Mouse (Mus musculus) MEL (cell line): ENCODE results near the gene Fkbp10. TPM values are rescaled to one million over a fixed set of nuclear protein-coding genes. Genes with fewer than 3 reads are reported as not detected.
A peak's percentile ranks its signal among the peaks of the same experiment; 100 is the strongest.

Experiments
- DNase-seq: peaks from one replicate; pipeline ENCODE4 v3.0.0; 2011; ENCODE audit warnings: low read depth, low spot score
- H3K27ac ChIP-seq: 2 replicates; pipeline ENCODE4 v1.5.1; 2012; ENCODE audit warnings: low read depth, mild to moderate bottlenecking, control low read depth, low read length, moderate library complexity; ENCODE audit not compliant: control insufficient read depth
- H3K27me3 ChIP-seq, 2 experiments: fragments of 150-350 bp in 1 of 2; sonication (generic) in 1 of 2; 2 replicates each; pipeline ENCODE4 v1.6.1; 2012; ENCODE audit warnings: low read length in 2 of 2, mild to moderate bottlenecking in 2 of 2, improper control_type of control experiment in 1 of 2, moderate library complexity in 1 of 2; ENCODE audit not compliant: insufficient read depth in 2 of 2, control insufficient read depth in 1 of 2
- H3K36me3 ChIP-seq, 2 experiments: 2 replicates each; pipeline ENCODE4 v1.6.1; 2012 to 2014; ENCODE audit warnings: low read length in 2 of 2, improper control_type of control experiment in 1 of 2, inconsistent platforms in 1 of 2, mild to moderate bottlenecking in 1 of 2; ENCODE audit not compliant: insufficient read depth in 2 of 2, control insufficient read depth in 1 of 2
- H3K4me1 ChIP-seq, 2 experiments: fragments of 150-350 bp in 1 of 2; sonication (generic) in 1 of 2; 2 replicates each; pipeline ENCODE4 v1.6.1; 2012; ENCODE audit warnings: low read length in 2 of 2, improper control_type of control experiment in 1 of 2, mild to moderate bottlenecking in 1 of 2; ENCODE audit not compliant: insufficient read depth in 2 of 2, control insufficient read depth in 1 of 2
- H3K4me3 ChIP-seq, 2 experiments: fragments of 150-350 bp in 1 of 2; sonication (generic) in 1 of 2; 2 replicates each; pipeline ENCODE4 v1.5.1; 2012; ENCODE audit warnings: low read depth in 2 of 2, low read length in 2 of 2, mild to moderate bottlenecking in 2 of 2, moderate library complexity in 2 of 2, control low read depth in 1 of 2, improper control_type of control experiment in 1 of 2; ENCODE audit not compliant: control insufficient read depth in 1 of 2, insufficient read depth in 1 of 2
- H3K79me2 ChIP-seq: 2 replicates; pipeline ENCODE4 v1.6.1; 2012; ENCODE audit warnings: mild to moderate bottlenecking, low read length, moderate library complexity; ENCODE audit not compliant: control insufficient read depth, poor library complexity, insufficient read depth
- H3K9ac ChIP-seq: 2 replicates; pipeline ENCODE4 v1.6.1; 2012; ENCODE audit warnings: low read depth, mild to moderate bottlenecking, control low read depth, low read length, moderate library complexity; ENCODE audit not compliant: control insufficient read depth, poor library complexity, severe bottlenecking
- H3K9me3 ChIP-seq: fragments of 150-350 bp; sonication (generic); replicated peaks from 2 replicates; pipeline ENCODE4 v1.6.1; 2012; ENCODE audit warnings: mild to moderate bottlenecking, low read length, improper control_type of control experiment, moderate library complexity; ENCODE audit not compliant: insufficient read depth
- BHLHE40 ChIP-seq: IDR thresholded peaks from 2 replicates; pipeline ENCODE4 v1.6.1; 2012; ENCODE audit warnings: low read depth, mild to moderate bottlenecking, inconsistent platforms, low read length, improper control_type of control experiment, borderline replicate concordance
- CHD1 ChIP-seq: IDR thresholded peaks from 2 replicates; pipeline ENCODE4 v1.6.1; 2012; ENCODE audit warnings: low read depth, mild to moderate bottlenecking, inconsistent platforms, low read length, improper control_type of control experiment
- CHD2 ChIP-seq: IDR thresholded peaks from 2 replicates; pipeline ENCODE4 v1.6.1; 2011; ENCODE audit warnings: low read length, improper control_type of control experiment
- E2F4 ChIP-seq: IDR thresholded peaks from 2 replicates; pipeline ENCODE4 v1.6.1; 2011; ENCODE audit warnings: low read depth, low read length, improper control_type of control experiment, borderline replicate concordance
- EP300 ChIP-seq, 2 experiments: IDR thresholded peaks; 2 replicates each; pipeline ENCODE4 v1.6.1; 2011; ENCODE audit warnings: improper control_type of control experiment in 2 of 2, low read length in 2 of 2, low read depth in 1 of 2, mild to moderate bottlenecking in 1 of 2
- ETS1 ChIP-seq: IDR thresholded peaks from 2 replicates; pipeline ENCODE4 v1.6.1; 2012; ENCODE audit warnings: low read depth, mild to moderate bottlenecking, inconsistent platforms, low read length, improper control_type of control experiment, moderate library complexity
- GATA1 ChIP-seq: IDR thresholded peaks from 2 replicates; pipeline ENCODE4 v1.6.1; 2011; ENCODE audit warnings: low read depth, low read length, improper control_type of control experiment
- JUND ChIP-seq: IDR thresholded peaks from 2 replicates; pipeline ENCODE4 v1.6.1; 2011; ENCODE audit warnings: low read depth, mild to moderate bottlenecking, improper control_type of control experiment, low read length
- MAFK ChIP-seq: IDR thresholded peaks from 2 replicates; pipeline ENCODE4 v1.6.1; 2011; ENCODE audit warnings: low read depth, mild to moderate bottlenecking, low read length, improper control_type of control experiment, borderline replicate concordance
- MAX ChIP-seq: IDR thresholded peaks from 2 replicates; pipeline ENCODE4 v1.6.1; 2011; ENCODE audit warnings: low read length, improper control_type of control experiment
- MAZ ChIP-seq: IDR thresholded peaks from 2 replicates; pipeline ENCODE4 v1.6.1; 2012; ENCODE audit warnings: low read depth, mild to moderate bottlenecking, inconsistent platforms, low read length, improper control_type of control experiment
- MEF2A ChIP-seq: IDR thresholded peaks from 2 replicates; pipeline ENCODE4 v1.6.1; 2014; ENCODE audit warnings: low read depth, mild to moderate bottlenecking, inconsistent platforms, low read length, improper control_type of control experiment; ENCODE audit not compliant: poor library complexity, insufficient replicate concordance, severe bottlenecking; ENCODE audit errors: extremely low read depth
- MXI1 ChIP-seq: IDR thresholded peaks from 2 replicates; pipeline ENCODE4 v1.6.1; 2011; ENCODE audit warnings: mild to moderate bottlenecking, low read depth, low read length, improper control_type of control experiment
- MYB ChIP-seq: IDR thresholded peaks from 2 replicates; pipeline ENCODE4 v1.6.1; 2011; ENCODE audit warnings: mild to moderate bottlenecking, low read depth, low read length, improper control_type of control experiment
- POLR2A ChIP-seq, 2 experiments: IDR thresholded peaks; 2 replicates each; pipeline ENCODE4 v1.6.1; 2011 to 2012; ENCODE audit warnings: low read length in 2 of 2, mild to moderate bottlenecking in 2 of 2, control low read depth in 1 of 2, improper control_type of control experiment in 1 of 2, low read depth in 1 of 2, moderate library complexity in 1 of 2; ENCODE audit not compliant: control insufficient read depth in 1 of 2, insufficient read depth in 1 of 2, poor library complexity in 1 of 2
- POLR2AphosphoS2 ChIP-seq: IDR thresholded peaks from 2 replicates; pipeline ENCODE4 v1.6.1; 2011; ENCODE audit warnings: low read length, improper control_type of control experiment
- RAD21 ChIP-seq: IDR thresholded peaks from 2 replicates; pipeline ENCODE4 v1.6.1; 2011; ENCODE audit warnings: mild to moderate bottlenecking, low read depth, low read length, improper control_type of control experiment
- SIN3A ChIP-seq: IDR thresholded peaks from 2 replicates; pipeline ENCODE4 v1.6.1; 2012; ENCODE audit warnings: low read length, improper control_type of control experiment, inconsistent platforms
- TAL1 ChIP-seq: IDR thresholded peaks from 2 replicates; pipeline ENCODE4 v1.6.1; 2012; ENCODE audit warnings: mild to moderate bottlenecking, inconsistent platforms, low read length, moderate library complexity, mixed read lengths
- TBP ChIP-seq: IDR thresholded peaks from 2 replicates; pipeline ENCODE4 v1.8.0; 2011; ENCODE audit warnings: low read depth, low read length, improper control_type of control experiment
- TCF12 ChIP-seq: IDR thresholded peaks from 2 replicates; pipeline ENCODE4 v1.6.1; 2014; ENCODE audit warnings: low read depth, mild to moderate bottlenecking, inconsistent platforms, low read length, improper control_type of control experiment, moderate library complexity
- USF2 ChIP-seq, 2 experiments: IDR thresholded peaks; 2 replicates each; pipeline ENCODE4 v1.6.1; 2011 to 2012; ENCODE audit warnings: improper control_type of control experiment in 2 of 2, low read length in 2 of 2, borderline replicate concordance in 1 of 2, inconsistent platforms in 1 of 2, low read depth in 1 of 2, mild to moderate bottlenecking in 1 of 2; ENCODE audit not compliant: insufficient read depth in 1 of 2
- ZKSCAN1 ChIP-seq: IDR thresholded peaks from 2 replicates; pipeline ENCODE4 v1.6.1; 2012; ENCODE audit warnings: low read depth, mild to moderate bottlenecking, inconsistent platforms, low read length, improper control_type of control experiment, moderate library complexity
- ZNF384 ChIP-seq: IDR thresholded peaks from 2 replicates; pipeline ENCODE4 v1.6.1; 2012; ENCODE audit warnings: low read depth, mild to moderate bottlenecking, inconsistent platforms, low read length, improper control_type of control experiment
- polyA plus RNA-seq, 2 experiments: library from polyadenylated mRNA; stranded (reverse) in 1 of 2; unstranded in 1 of 2; fragments of >175 nt in 1 of 2; fragments of >200 nt in 1 of 2; gene quantifications; 2 replicates each; pipeline versions ENCODE4 v1.2.1 to v1.2.4; 2012; ENCODE audit warnings: low replicate concordance in 2 of 2, low read depth in 1 of 2; ENCODE audit not compliant: insufficient read length in 2 of 2, insufficient read depth in 1 of 2, missing spikeins in 1 of 2
- total RNA-seq: library from RNA; depleted of rRNA; stranded (reverse); fragments of 300-350 nt; gene quantifications from 2 replicates; pipeline ENCODE4 v1.2.3, GENCODE M21; 2012

The Fkbp10 gene
- total and polyA plus RNA-seq, 3 experiments: 0.19 to 0.28 TPM; not detected in 1

- no peak for TF ChIP-seq POLR2AphosphoS2
- TF ChIP-seq TAL1: no peak
Observed at GRCm38 (mm10) chr11:100400842-100401241, 14.7 kb upstream of the Fkbp10 start (continued).

GRCm38 (mm10) chr11:100402240-100402639, 13.3 kb upstream of the Fkbp10 start:
- peak; percentile 75 for DNase-seq
- H3K9ac ChIP-seq: peak overlapping the region; percentile 28
- peak overlapping the region; percentile 15 to 26 for H3K4me3 ChIP-seq
- peaks cover 0 to 27% of the 10 kb centered on the region in 2 experiments; a peak in 2 of 4 replicates for H3K36me3 ChIP-seq
- H3K9me3 ChIP-seq: no peaks in the 10 kb centered on the region
- TF ChIP-seq MAZ (peak; percentile 19; the same call in 1 of the 2 replicates), SIN3A (peak; percentile 91), GATA1 (peak; percentile 67), BHLHE40 (0 out of 2 replicates have a peak, but pooled peaks have one; percentile 18), E2F4 (no peak), POLR2AphosphoS2 (no peak), TCF12 (peak; percentile 70), ZNF384 (no peak), MYB (no peak), CHD2 (peak; percentile 37; the same call in 1 of the 2 replicates), MEF2A (peak; percentile 95), POLR2A (IDR thresholded peaks at IDR 0.05; ENCODE audit: control insufficient read depth in 1 of 2, insufficient read depth in 1 of 2, low read depth in 1 of 2, low read length in 2 of 2, poor library complexity in 1 of 2) (0 out of 4 replicates have a peak, but pooled peaks of 1 of the 2 experiments have one; percentile 37), ETS1 (peak; percentile 50; the same call in 1 of the 2 replicates), MAX (peak; percentile 71), EP300 (IDR thresholded peaks at IDR 0.05; ENCODE audit: low read depth in 1 of 2, low read length in 2 of 2) (peak; percentile 41 to 44; a peak in 1 of 4 replicates), MXI1 (peak; percentile 96), TBP (0 out of 2 replicates have a peak, but pooled peaks have one; percentile 23)
- peaks cover 20 to 48% of the 10 kb centered on the region in 2 experiments for H3K4me1 ChIP-seq
- no peaks in the 10 kb centered on the region for H3K27me3 ChIP-seq
- H3K27ac ChIP-seq: no peak overlapping the region
- H3K79me2 ChIP-seq: no peaks in the 10 kb centered on the region

GRCm38 (mm10) chr11:100402682-100403081, 12.8 kb upstream of the Fkbp10 start:
- Histone ChIP-seq H3K79me2 (no peaks in the 10 kb centered on the region), H3K9me3 (no peaks in the 10 kb centered on the region), H3K9ac (no peak overlapping the region), H3K4me1 (peaks cover 20 to 48% of the 10 kb centered on the region in 2 experiments), H3K27ac (no peak overlapping the region), H3K4me3 (peak overlapping the region in 1 of 2 experiments; percentile 15; a peak in 2 of 4 replicates), H3K36me3 (peaks cover 0 to 27% of the 10 kb centered on the region in 2 experiments; a peak in 2 of 4 replicates), H3K27me3 (no peaks in the 10 kb centered on the region)
- no peak for DNase-seq
- TF ChIP-seq ZKSCAN1: no peak
- TF ChIP-seq RAD21: no peak
- no peak for TF ChIP-seq MAFK
- no peak for TF ChIP-seq JUND
- no peak for TF ChIP-seq USF2 (IDR thresholded peaks at IDR 0.05; ENCODE audit: borderline replicate concordance in 1 of 2, insufficient read depth in 1 of 2, low read depth in 1 of 2, low read length in 2 of 2)
- no peak for TF ChIP-seq CHD1
